Mouse (Mus musculus) c-Kit-positive CD71-positive TER-119-negative erythroid progenitor cells, embryonic 14.5 days (primary cell): ENCODE data around the gene Mycbp2.
A peak's percentile ranks its signal among the peaks of the same experiment; 100 is the strongest.

Experiments
- DNase-seq: peaks from one replicate; pipeline ENCODE4 v3.0.0-alpha.2; 2013; ENCODE audit warnings: low read depth

Gene Mycbp2

GRCm38 (mm10) chr14:103102246-103102645 is 244.4 kb downstream of the Mycbp2 start:
- no peak for DNase-seq

DNA sequence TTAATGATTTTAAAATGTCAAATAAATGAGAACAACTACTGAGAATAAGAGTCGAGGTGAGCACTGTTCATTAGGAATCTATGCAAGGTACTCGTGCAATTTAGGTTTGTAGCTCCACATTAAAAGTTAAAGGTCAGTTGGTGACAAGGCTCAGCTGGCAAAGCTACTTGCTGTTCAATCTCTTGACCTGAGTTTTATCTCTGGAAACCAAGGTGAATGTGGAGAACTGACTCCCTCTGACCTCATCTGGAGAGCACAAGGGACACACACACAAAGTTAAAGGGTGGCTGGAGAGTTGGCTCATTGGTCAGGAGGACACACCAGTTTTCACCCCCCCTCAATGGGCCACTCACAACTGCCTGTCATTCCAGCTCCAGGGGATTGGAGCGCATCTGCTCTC is 245.4 kb downstream of the Mycbp2 start:
- DNase-seq = no peak

GRCm38 (mm10) chr14:103100296-103100695 is 246.3 kb downstream of the Mycbp2 start:
- no peak for DNase-seq

DNA sequence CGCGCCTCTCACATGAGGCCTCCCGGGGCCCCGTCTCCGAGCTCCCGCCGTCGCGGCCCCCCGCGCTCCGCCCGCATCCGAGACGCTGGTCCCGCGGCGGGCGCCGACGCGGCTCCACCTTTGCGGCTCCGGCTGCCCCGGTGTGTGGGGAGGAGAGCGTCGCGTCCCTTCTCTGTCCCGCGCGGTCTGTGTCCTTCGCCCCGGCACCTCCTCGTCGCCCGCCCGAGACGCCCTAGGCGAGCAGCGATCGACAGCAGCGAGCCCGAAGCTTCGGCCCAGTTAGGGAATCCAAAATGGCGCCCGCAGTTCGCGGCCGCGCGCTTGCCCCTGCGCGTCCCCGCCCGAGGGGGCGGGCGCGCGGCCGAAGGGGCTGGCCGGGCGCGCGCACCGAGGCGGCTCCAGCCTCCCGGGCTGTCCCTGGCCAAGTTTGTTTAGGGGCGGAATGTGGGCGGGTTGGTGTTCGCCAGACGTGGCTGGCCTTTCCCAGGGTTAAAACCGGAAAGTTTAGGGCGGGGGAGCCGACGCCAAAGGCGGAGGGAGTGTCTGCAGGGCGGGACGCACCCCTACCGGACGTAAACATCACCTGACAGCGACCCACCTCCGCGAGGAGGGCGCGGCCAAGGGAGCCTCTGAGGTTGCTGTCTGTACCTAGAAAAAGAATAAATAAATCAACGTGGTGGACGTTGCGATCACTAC is 247.2 kb downstream of the Mycbp2 start, which contains the start of gene Fbxl3:
TSS of gene Fbxl3 (minus strand) at position 329 of the 696 bp plus-strand sequence.
- DNase-seq = peak; percentile 73

GRCm38 (mm10) chr14:103098587-103099235 is 247.9 kb downstream of the Mycbp2 start:
- DNase-seq = peak; percentile 63

DNA sequence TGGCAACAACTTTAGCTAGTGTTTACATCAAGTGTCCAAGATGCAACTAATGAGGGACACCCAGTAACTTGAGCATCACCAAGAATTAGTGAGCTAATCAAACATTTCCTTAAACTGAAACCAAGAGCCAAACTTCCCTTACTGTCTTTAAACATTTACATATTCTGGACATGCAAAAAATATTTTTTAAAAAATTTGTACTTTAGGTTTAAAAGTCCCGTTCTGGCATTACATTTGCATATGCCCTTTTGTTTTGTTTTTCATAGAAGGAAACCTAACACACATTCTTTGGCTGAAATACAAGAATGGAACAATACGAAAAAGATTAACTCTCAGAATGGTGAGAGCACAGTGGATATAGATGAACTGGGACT is 248.4 kb downstream of the Mycbp2 start:
- no peak for DNase-seq

DNA sequence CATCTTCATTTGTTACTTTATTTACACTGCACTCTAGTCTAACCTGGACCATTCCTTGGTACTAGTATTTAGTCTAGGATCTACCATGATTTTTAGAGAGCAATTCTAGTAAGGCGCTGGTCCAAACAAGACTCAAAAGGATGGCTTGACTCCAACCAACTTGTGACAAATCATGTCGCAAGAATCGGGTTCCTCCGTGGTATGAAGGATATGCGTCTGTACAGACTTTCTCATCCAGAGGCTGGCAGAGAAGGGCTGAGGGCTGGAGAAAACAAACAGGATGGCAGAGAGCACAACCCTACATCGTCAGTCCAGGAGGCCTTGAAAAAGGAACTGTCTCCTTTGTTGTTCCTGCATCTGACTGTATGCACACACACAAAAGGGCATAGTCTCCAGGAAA is 250.0 kb downstream of the Mycbp2 start:
- DNase-seq = no peak

DNA sequence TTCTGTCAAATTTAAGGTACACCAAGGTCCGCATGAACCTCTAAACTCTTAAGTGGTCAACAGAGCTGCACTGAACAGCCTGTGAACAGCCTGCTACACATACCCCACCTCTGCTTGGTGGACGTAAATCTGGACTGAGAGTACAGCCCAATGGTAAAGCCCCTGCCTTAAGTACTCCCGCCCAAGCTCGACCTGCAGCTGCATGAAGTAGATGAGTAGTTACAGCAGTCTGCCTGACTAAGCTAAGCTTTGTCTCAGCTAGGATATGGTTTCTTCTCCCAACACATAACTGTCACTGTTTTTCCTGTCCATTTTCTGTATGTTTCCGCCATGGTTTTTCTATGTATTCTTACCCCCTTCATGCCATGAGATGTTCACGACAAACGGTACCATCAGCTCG is 250.8 kb downstream of the Mycbp2 start:
- DNase-seq = no peak

- DNase-seq = no peak
These were observed 251.6 kb downstream of the Mycbp2 start for GRCm38 (mm10) chr14:103095036-103095435.

- DNase-seq = no peak
These were observed 252.9 kb downstream of the Mycbp2 start for GRCm38 (mm10) chr14:103093670-103094069.

GRCm38 (mm10) chr14:103093236-103093635 is 253.4 kb downstream of the Mycbp2 start:
- no peak for DNase-seq

DNA sequence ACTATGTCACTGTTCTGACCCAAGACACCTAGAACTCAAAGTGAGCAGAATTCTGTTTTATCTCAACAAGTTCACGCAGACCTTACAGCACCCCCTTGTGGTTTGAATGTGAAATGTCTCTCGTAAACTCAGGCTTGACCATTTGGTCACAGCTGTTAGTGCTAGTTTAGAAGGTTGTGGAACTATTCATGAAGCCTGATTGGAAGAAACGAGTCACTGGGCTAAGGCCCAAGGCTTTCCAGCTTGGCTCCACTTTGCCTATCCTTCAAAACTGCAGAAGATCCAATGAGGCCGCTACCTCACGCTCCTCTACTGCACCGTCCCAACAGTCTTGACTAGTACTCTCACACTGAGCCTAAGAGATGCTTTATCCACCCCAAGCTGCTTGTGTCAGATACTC is 258.0 kb downstream of the Mycbp2 start:
- peak; percentile 46 for DNase-seq

GRCm38 (mm10) chr14:103087846-103088245 is 258.8 kb downstream of the Mycbp2 start:
- DNase-seq = no peak

DNA sequence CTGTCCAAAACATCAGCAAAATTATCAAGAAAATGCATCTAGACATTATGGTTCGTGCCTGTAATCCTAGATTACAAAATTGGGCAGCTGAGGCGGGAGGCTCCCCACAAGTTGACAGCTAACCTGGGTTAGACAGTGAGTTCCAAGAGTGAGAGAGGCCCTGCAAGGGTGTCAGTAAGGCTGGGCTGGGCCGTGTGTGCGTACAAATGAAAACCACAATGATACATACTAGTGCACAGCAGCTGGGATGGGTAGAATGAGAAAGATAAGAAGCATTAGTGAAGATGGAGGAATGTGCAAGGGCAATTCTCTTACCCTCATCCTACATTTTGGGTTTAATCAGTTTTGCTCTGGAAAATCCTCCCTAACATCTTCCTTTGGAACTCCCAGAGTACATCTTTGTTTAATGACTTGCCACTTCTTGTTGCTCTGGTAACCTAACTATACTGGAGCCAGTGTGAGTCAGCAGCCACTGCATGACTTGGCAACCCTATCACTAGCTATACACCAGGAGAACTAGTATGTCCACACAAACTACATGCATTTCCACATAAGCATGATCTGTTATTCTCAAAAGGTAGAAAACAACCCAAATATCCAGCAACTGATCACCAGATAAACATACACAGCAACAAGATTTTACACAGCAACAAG is 259.8 kb downstream of the Mycbp2 start:
- peak; percentile 51 for DNase-seq

- DNase-seq = no peak
These were observed 260.6 kb downstream of the Mycbp2 start for GRCm38 (mm10) chr14:103085840-103086533.

DNA sequence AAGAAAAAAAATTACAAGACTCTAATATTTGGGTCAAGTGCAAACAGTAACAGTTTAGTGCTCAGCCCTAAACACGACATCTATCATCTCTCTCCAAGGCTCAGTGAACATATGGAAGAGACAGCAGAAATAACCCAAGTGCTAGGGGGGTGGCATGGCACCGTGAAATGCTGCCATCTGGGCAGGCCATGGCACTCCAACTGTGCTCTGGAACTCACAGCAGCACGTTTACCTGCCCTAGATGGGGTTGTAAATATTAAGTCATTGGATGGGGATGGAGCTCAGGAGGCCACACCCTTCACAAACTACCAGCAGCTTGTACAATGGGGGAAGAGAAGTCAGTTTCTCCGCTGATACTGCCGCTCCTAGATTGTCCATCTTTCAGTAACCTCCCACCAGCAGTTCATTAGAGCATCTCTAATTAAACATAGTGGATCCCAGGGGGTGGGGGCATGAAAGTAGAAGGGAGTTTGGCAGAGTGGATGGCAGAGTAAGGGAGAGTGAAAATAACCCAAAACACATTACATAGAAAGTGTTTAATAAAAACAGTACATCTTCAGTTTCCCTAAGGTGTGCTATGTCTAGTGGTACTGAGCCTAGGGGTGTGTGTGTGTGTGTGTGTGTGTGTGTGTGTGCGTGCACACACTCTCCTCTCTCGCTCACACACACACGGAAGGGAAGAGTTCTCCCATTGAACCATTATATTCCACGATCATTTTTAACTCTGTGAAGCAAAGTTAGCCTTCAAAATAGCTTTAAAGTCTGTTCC is 267.2 kb downstream of the Mycbp2 start:
- DNase-seq = no peak

DNA sequence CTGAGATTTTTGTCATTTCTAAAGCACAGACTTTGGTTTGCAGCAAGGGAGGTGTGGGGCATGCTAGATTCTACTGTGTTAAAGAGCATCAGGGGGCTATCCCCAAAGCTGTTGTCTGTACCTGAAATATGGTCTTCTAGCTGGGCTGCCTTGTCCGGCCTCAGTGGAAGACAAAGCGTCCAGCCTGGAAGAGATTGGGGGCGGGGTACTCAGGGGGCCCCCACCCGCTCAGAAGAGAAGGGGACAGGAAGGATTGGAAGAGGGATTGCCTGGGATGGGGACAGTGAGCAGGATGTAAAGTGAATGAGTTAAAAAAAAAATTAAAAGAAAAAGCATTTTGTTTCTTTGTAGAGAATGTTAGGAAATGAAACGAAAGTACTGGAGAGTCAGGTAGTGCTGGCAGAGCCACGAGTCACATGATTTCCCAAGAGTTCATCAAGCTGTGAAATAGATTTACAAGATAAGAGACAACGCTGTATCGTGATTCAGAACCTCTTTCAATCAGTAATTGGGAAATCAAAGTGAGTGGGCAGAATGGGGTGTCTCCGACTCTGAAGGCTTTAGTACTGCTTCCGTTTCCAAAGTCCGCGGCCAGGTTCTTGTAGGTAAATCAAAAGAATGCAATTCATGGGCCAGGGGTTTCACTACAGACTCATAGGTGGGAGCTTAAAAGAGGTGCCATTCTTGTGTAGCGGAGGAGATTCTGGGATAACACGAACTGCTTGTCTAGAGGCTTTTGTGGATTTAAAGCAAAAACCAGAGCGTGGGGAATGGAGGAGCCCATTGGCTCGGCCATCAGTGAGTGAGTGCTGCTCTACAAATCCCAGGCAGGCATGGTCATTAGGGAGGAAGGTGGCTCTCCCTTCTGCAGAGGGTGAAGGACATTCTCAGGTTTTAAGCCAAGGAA is 268.4 kb downstream of the Mycbp2 start:
- DNase-seq = no peak

DNA sequence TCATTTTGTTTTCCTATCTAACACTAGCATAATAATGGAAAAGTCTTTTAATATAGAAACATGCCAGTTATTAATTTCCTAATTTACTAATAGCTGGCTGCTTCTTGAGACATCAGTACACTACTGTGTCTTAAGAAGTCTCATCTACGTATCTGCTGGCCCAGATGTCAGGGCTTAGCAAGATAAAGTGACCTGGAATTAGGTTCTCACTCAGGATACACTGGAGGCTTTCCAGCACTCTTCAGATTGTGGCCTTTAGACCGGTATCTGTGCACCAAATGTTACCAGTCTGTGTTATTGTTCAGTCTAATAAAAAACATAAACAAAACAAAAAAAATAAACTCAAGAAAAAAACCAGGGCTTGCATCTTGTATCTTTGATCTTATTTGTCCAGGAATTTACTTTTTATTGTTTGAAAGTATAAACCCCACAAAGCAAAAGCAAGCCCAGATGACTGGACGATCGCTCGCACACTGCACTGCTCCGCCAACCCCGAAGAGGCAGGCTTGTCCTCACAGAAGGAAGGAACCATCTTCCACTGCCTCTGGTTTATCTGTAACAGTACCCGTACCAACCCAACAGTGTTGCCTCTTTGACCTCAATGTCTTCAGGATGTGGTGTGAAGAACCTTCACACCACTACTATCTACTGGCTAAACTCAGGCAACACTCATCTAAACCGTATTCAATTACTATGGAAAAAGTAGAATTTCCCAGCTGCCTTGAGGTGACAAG is 269.2 kb downstream of the Mycbp2 start:
- no peak for DNase-seq

- no peak for DNase-seq
These were observed 271.4 kb downstream of the Mycbp2 start for GRCm38 (mm10) chr14:103075166-103075565.

DNA sequence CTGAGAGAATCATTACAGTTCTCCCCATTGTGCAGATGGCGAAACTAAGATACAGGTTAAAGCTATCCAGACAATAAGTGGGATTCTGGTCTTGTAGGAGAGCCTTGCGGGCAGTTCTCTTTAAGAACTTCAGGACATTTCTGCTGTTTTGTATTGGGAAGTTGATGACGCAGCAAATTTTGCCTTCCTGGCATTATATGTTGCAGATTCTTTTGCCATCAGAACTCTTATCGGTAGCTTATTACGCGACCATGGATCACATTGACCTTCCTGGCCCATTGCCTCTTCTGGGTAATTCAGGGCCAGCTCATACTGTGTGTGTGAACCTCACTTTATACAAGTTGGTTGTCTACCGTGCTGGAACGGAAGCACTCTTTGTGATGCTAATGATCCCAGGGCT is 272.8 kb downstream of the Mycbp2 start:
- DNase-seq = no peak
